Mouse (Mus musculus) stomach, postnatal 0 days (tissue): Measurements from ENCODE around the gene Nepro. TPM values are rescaled to one million over a fixed set of nuclear protein-coding genes. Genes with fewer than 3 reads are reported as not detected.
A peak's percentile ranks its signal among the peaks of the same experiment; 100 is the strongest.

ENCODE experiments used
- ATAC-seq: fragments of 200-750 bp; cut with Nextera tagmentation; 2 replicates; pipeline ENCODE4 v1.8.0; 2017; ENCODE audit not compliant: low FRiP score, low TSS enrichment
- DNase-seq: peaks from one replicate; pipeline ENCODE4 v3.0.0-alpha.2; 2016; ENCODE audit warnings: low spot score
- H3K27ac ChIP-seq: fragments of 300-500 bp; sonication (generic); replicated peaks from 2 replicates; pipeline ENCODE4 v1.5.1; 2014; ENCODE audit warnings: mild to moderate bottlenecking, control low read depth
- H3K27me3 ChIP-seq: fragments of 300-500 bp; sonication (generic); 2 replicates; pipeline ENCODE4 v1.6.1; 2014; ENCODE audit warnings: low read length; ENCODE audit not compliant: control insufficient read depth, insufficient read depth
- H3K36me3 ChIP-seq: fragments of 300-500 bp; sonication (generic); 2 replicates; pipeline ENCODE4 v1.6.1; 2014; ENCODE audit warnings: low read length, mixed read lengths; ENCODE audit not compliant: control insufficient read depth, insufficient read depth
- H3K4me1 ChIP-seq: fragments of 300-500 bp; sonication (generic); replicated peaks from 2 replicates; pipeline ENCODE4 v1.6.1; 2014; ENCODE audit warnings: antibody characterized with exemption; ENCODE audit not compliant: control insufficient read depth, insufficient read depth
- H3K4me2 ChIP-seq: fragments of 300-500 bp; sonication (generic); replicated peaks from 2 replicates; pipeline ENCODE4 v1.6.1; 2014; ENCODE audit warnings: low read depth, mild to moderate bottlenecking, control low read depth, moderate library complexity
- H3K4me3 ChIP-seq: fragments of 300-500 bp; sonication (generic); 2 replicates; pipeline ENCODE4 v1.5.1; 2014; ENCODE audit warnings: low read depth, low read length, control low read depth
- H3K9ac ChIP-seq: fragments of 300-500 bp; sonication (generic); 2 replicates; pipeline ENCODE4 v1.6.1; 2014; ENCODE audit warnings: mild to moderate bottlenecking, low read length, control low read depth, mixed read lengths
- H3K9me3 ChIP-seq: fragments of 300-500 bp; sonication (generic); 2 replicates; pipeline ENCODE4 v1.6.1; 2016; ENCODE audit warnings: low read length; ENCODE audit not compliant: control insufficient read depth
- CTCF ChIP-seq: IDR thresholded peaks from 2 replicates; pipeline ENCODE4 v1.5.1; 2016; ENCODE audit warnings: antibody characterized with exemption, low read depth, mild to moderate bottlenecking, moderate library complexity
- EP300 ChIP-seq: optimal IDR thresholded peaks from 2 replicates; pipeline ENCODE3; 2016; ENCODE audit warnings: antibody characterized with exemption
- WGBS: fragments of 180-500 bp; shearing (Covaris S2); extraction: QIAGEN DNeasy Blood & Tissue Kit; methylation state at CpG from one replicate; pipeline ENCODE4 v1.1.7; 2014; 5-methylcytosine and 5-hydroxymethylcytosine counted together
- polyA plus RNA-seq: library from polyadenylated mRNA; unstranded; fragments of >200 nt; fragmentation: Nextera tagmentation; extraction: Ambion mirVana; gene quantifications from 2 replicates; pipeline ENCODE4 v1.2.1, GENCODE M21; 2015

Nepro gene
- polyA plus RNA-seq, 1 experiment from 2014 or later: 2.8 TPM

- no peaks in the 10 kb centered on the region for H3K36me3 ChIP-seq
- H3K27ac ChIP-seq: no peak overlapping the region
- 68% methylated on average over 7 of the region's 7 CpGs for WGBS
- no peaks in the 10 kb centered on the region for H3K9me3 ChIP-seq
- H3K4me3 ChIP-seq: no peak overlapping the region
- H3K4me2 ChIP-seq: no peak overlapping the region
- no peak for TF ChIP-seq EP300
- TF ChIP-seq CTCF: no peak
- H3K9ac ChIP-seq: no peak overlapping the region
- ATAC-seq (no peak), DNase-seq (no peak)
- no peaks in the 10 kb centered on the region for H3K4me1 ChIP-seq
- H3K27me3 ChIP-seq: no peaks in the 10 kb centered on the region
Measured at GRCm38 (mm10) chr16:44684646-44685045, 39.5 kb upstream of the Nepro start.

GRCm38 (mm10) chr16:44685401-44685800 lies 38.7 kb upstream of the Nepro start:
- TF ChIP-seq EP300: no peak
- TF ChIP-seq CTCF: no peak
- no peak overlapping the region for H3K4me3 ChIP-seq
- no peaks in the 10 kb centered on the region for H3K9me3 ChIP-seq
- H3K4me2 ChIP-seq: no peak overlapping the region
- H3K36me3 ChIP-seq: no peaks in the 10 kb centered on the region
- no peak for DNase-seq
- ATAC-seq: no peak
- no peaks in the 10 kb centered on the region for H3K27me3 ChIP-seq
- 81% methylated on average over 7 of the region's 7 CpGs for WGBS
- no peaks in the 10 kb centered on the region for H3K4me1 ChIP-seq
- no peak overlapping the region for H3K9ac ChIP-seq
- no peak overlapping the region for H3K27ac ChIP-seq

GRCm38 (mm10) chr16:44686991-44687718 lies 36.9 kb upstream of the Nepro start:
- Histone ChIP-seq H3K4me2 (no peak overlapping the region), H3K27ac (no peak overlapping the region), H3K4me1 (no peaks in the 10 kb centered on the region), H3K9ac (no peak overlapping the region), H3K9me3 (no peaks in the 10 kb centered on the region), H3K27me3 (no peaks in the 10 kb centered on the region), H3K4me3 (no peak overlapping the region), H3K36me3 (no peaks in the 10 kb centered on the region)
- TF ChIP-seq CTCF: no peak
- TF ChIP-seq EP300: no peak
- no peak for ATAC-seq
- DNase-seq: no peak
- 57% methylated on average over 20 of the region's 20 CpGs for WGBS

GRCm38 (mm10) chr16:44687719-44688420 lies 36.2 kb upstream of the Nepro start:
- TF ChIP-seq CTCF (no peak), EP300 (no peak)
- H3K4me1 ChIP-seq: no peaks in the 10 kb centered on the region
- H3K4me3 ChIP-seq: no peak overlapping the region
- no peaks in the 10 kb centered on the region for H3K9me3 ChIP-seq
- H3K4me2 ChIP-seq: 0 out of 2 replicates have a peak overlapping the region, but pooled peaks have one; percentile 8
- DNase-seq (no peak), ATAC-seq (no peak)
- no peak overlapping the region for H3K27ac ChIP-seq
- H3K9ac ChIP-seq: no peak overlapping the region
- WGBS: 11% methylated on average over 17 of the region's 18 CpGs
- no peaks in the 10 kb centered on the region for H3K36me3 ChIP-seq
- H3K27me3 ChIP-seq: no peaks in the 10 kb centered on the region

- Histone ChIP-seq H3K9ac (no peak overlapping the region), H3K4me3 (no peak overlapping the region), H3K27ac (no peak overlapping the region), H3K4me1 (no peaks in the 10 kb centered on the region), H3K36me3 (no peaks in the 10 kb centered on the region), H3K27me3 (no peaks in the 10 kb centered on the region), H3K9me3 (no peaks in the 10 kb centered on the region), H3K4me2 (no peak overlapping the region)
- DNase-seq (no peak), ATAC-seq (no peak)
- TF ChIP-seq CTCF (no peak), EP300 (no peak)
- WGBS: 20% methylated on average over 4 of the region's 4 CpGs
Measured at GRCm38 (mm10) chr16:44688507-44688906, 35.6 kb upstream of the Nepro start.

- H3K27me3 ChIP-seq: no peaks in the 10 kb centered on the region
- H3K9ac ChIP-seq: no peak overlapping the region
- no peak overlapping the region for H3K4me3 ChIP-seq
- ATAC-seq (no peak), DNase-seq (no peak)
- WGBS: 75% methylated on average over 2 of the region's 2 CpGs
- no peak overlapping the region for H3K4me2 ChIP-seq
- no peaks in the 10 kb centered on the region for H3K4me1 ChIP-seq
- TF ChIP-seq EP300 (no peak), CTCF (no peak)
- H3K9me3 ChIP-seq: no peaks in the 10 kb centered on the region
- H3K27ac ChIP-seq: no peak overlapping the region
- no peaks in the 10 kb centered on the region for H3K36me3 ChIP-seq
Measured at GRCm38 (mm10) chr16:44690501-44690900, 33.6 kb upstream of the Nepro start.
